Mouse (Mus musculus) brain, adult 2 months (tissue): ENCODE data around the gene Esrrg.

Experiments used
- DNase-seq: peaks from one replicate; pipeline ENCODE4 v3.0.0; 2011; ENCODE audit warnings: low read depth, low spot score

Esrrg gene

GRCm38 (mm10) chr1:188151066-188151465, 542.5 kb downstream of the Esrrg start:
- DNase-seq = no peak

DNA sequence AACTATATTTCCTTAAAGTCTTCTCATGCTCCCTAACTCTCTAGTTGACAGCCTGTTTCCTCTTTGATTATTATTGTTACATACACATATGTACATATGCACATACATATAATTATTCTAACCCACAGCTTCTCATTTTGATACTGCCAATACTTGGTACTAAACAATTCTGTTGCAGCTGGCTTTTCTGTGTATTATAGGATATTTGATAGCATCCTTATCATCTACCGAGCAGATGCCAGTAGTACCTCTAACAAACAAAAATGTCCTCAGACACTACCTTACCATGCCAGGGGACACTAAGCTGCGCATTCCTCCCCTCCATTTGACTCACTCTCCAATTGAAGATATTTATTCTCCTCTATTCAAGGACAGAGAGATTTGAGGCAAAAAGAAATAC, 543.4 kb downstream of the Esrrg start:
- DNase-seq = no peak

GRCm38 (mm10) chr1:188153665-188154064, 545.1 kb downstream of the Esrrg start:
- DNase-seq = no peak

DNA sequence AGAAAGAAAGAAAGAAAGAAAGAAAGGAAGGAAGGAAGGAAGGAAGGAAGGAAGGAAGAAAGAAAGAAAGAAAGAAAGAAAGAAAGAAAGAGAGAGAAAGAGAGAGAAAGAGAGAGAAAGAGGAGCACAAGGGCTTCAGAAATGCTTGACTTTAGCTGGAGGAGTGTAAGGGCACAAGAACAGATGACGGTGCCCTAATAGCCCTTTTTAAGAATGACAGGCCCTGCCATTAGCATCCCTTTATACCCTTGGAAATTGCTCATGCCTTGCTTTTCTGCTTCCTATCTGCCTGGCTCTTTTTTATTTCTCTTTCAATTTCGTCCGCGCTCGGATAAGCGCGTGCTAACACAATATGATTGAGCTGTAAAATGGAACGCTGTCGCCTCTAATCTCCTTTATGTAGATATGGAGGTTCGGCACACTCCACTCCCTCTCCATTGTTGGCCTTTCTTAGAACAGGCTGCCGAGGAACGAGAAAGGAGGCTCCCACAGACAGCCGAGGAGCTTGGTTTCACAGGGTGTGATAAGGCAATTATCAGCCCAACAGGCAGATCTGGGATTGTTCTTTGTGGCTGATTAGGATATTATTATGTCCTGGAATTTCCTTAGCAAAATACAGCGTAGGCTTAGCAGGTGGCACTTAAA, 546.0 kb downstream of the Esrrg start:
- peak; percentile 35 for DNase-seq

GRCm38 (mm10) chr1:188155135-188155779, 546.7 kb downstream of the Esrrg start:
- peak; percentile 2 for DNase-seq

DNA sequence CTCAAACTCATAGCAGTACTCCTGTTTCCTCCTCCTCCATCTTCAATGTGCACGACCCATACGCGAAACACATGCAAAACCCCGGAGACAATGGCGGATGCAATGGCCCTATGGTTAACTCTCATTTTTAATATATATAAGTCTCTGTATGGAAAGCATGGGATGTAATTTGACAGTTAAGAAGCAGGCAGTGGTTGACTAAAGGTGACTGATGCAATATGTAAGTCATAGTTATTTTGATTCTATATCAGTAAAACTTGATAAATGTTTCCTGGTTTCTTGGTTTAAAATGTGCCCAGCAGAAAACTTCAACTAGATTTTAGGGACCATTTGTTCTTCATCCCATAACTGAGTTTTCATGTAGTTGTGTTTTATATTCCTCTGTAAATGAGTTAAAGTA, 547.9 kb downstream of the Esrrg start:
- DNase-seq = no peak

GRCm38 (mm10) chr1:188157237-188157955, 548.8 kb downstream of the Esrrg start:
- DNase-seq = no peak

DNA sequence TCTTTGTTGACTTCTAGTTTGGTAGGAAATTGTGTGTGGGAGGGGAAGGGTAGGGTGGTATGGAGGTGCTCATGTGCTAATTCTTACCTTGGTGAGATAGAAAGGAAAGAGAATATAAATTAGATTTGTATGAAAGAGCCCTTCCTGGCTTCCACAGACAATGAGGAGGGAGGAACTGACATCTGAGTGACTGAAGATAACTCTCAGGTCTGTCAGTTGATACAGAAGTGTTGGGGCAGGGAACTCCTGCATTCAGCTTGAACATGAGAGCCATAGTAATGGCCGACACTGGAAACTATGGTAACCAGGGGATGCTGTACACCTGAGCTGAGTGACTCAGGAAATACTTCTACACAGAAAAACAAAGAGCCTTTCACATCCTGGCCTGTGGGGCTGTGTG, 550.1 kb downstream of the Esrrg start:
- DNase-seq = no peak

GRCm38 (mm10) chr1:188159108-188159507, 550.5 kb downstream of the Esrrg start:
- no peak for DNase-seq

- no peak for DNase-seq
Measured at GRCm38 (mm10) chr1:188163058-188163457, 554.5 kb downstream of the Esrrg start.

DNA sequence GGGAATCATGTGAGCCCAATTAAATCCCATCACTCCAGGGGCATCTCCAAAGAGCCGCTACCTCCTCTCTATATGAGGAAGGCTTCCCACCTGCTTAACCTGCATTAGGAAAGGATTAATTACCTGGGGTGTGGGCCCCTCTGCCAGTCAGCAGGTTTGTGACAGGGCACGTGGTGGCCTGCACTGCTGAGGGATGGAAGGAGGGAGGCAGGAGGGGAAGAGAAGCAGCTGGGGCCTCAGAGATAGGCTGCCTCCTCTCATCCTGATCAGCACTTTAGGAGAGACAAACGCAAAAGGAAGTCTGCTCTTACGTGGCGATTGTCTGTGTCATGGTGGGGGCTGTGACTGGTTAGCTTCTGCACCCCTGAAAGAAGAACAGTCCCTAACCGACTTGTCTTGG, 555.7 kb downstream of the Esrrg start:
- DNase-seq = no peak

- no peak for DNase-seq
Measured at GRCm38 (mm10) chr1:188173859-188174258, 565.3 kb downstream of the Esrrg start.

- DNase-seq = peak; percentile 44
Measured at GRCm38 (mm10) chr1:188182951-188183350, 574.4 kb downstream of the Esrrg start.

- no peak for DNase-seq
Measured at GRCm38 (mm10) chr1:188186440-188187117, 578.0 kb downstream of the Esrrg start.

- DNase-seq = no peak
Measured at GRCm38 (mm10) chr1:188192971-188193370, 584.4 kb downstream of the Esrrg start.

DNA sequence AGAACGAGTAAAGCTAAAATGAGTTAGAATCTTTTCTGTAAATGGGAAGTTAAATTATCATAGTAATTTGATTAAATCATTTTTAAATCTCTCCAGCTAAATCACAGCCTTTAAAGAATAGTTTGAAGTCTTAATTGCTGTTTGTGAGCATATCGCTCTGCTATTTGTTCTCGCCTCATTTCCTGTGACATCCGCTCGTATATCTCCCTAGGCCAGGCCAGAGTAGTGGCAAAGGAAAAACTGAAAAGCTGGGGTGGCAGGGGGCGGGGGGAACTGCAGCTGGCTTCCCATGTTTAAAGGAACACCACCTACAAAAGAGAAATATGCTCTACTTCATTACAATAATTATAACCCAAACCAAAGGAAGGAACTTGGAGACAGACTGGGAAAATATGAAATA, 598.8 kb downstream of the Esrrg start:
- DNase-seq = peak; percentile 14

- DNase-seq = no peak
Measured at GRCm38 (mm10) chr1:188209025-188209424, 600.4 kb downstream of the Esrrg start.

DNA sequence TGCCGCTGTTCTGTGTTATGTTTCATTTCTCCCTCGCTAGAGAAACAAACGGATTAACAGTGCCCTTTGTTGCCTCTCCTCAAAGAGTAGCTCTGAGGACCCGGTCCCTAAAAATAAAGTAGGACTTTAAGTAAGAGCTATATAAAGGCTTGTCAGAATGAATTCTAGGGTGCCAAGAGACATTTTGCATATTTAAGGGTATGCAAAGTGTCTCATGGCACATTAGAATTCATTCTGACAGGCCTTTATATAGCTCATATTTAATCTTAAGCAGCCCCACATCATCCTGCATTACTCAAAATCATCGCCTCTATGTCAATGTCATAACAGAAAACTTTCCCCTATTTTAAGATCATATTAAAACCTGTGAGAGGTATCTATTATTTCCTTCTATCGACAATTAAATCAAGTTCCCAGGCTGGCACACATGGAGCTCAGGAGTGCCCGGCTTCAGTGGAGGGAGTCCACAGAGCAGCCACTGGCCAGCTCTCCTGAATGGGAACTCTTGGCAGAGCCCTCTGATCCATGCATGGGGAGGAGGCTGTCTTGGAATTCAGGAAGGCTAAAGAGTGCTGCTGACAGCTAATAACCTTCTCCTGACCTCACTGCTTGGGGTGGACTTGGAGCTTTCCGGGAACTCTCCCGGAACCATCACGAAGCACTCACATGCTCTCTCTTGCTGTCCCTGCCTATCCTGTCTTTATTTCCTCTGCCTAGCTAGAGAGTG, 606.5 kb downstream of the Esrrg start:
- DNase-seq = no peak

DNA sequence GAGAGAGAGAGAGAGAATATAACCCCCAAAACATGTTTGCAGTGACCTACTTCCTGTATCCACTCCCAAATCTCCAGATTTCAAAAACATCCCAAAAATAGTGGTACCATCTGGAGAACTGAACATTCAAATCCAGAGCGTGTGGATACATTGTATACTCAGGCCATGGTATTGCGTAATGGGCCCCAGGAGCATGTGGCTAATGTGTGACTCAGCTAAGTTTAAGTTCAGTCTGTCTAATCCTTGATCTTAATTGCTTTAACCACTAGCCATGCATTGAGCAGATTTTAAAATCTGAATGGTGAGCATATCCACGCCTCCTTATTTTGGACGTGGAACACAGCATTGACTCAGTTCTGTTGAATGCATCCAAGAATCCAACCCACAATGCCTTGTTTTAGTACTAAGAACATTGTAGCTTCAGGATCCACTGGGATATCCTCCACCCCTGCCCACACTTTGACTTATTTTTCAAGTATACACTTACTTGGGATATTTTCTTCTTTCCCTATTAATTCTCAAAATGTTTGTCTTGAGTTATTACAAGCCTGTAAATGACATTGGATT, 612.7 kb downstream of the Esrrg start:
- peak; percentile 80 for DNase-seq

DNA sequence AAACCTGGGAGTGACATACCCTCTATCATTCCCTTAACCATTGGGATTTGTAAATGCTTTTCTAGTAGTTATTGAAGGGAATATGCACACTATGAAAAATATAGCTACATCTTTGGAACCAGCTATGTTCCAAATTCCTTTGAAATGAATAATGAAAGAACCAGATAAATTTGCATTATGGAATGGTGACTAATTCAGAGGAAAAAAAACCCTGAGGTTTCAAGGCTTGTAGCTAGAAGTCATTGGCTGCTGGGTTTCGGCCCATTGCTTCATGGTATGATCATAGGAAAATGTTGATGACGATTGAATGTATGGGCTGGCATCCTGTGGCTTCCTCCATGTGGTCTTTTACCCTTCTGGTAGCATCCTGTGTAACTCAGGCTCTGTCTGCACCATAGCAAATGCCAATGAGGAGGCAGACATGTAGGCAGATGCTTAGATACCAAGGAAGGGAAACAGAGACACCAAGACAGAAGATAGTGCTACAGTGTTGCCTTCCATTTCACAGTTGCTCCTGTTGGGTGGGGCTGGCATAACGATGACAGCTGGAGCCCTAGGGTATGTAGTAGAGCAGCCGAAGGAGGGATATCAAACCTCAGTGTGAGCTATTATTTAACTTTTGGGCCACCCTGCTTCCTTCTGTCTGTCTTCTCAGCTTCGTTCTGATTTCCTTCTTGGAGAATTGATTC, 624.6 kb downstream of the Esrrg start:
- DNase-seq = peak; percentile 26

- DNase-seq = no peak
Measured at GRCm38 (mm10) chr1:188238636-188239035, 630.0 kb downstream of the Esrrg start.
